Mouse (Mus musculus): ENCODE data around the gene Ap4e1.

DNA sequence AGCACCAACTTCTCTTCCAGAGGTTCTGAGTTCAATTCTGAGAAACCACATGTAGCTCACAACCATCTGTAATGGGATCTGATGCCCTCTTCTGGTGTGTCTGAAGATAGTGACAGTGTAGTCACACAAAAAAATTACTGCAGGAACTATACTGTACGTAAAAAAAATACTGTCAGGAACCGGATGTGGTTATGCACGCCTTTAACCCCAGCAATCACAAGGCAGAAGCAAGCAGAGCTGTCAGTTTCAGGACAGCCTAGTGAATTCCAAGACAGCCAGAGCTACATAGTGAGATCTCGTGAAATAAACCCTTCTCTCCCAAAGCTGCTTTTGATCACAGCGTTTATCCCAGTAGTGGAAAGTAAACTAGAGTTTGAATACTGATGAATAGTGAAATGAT is 77.7 kb downstream of the Ap4e1 start:
- TF ChIP-seq POLR2A (IDR thresholded peaks at IDR 0.05; ENCODE audit: low read depth, low read length) = no peak
- no peak for TF ChIP-seq CTCF (IDR thresholded peaks at IDR 0.05; ENCODE audit: borderline replicate concordance, insufficient read depth, low read length)

Measured in embryonic fibroblast, embryonic 13.5 days (primary cell).